Mouse (Mus musculus) limb, embryonic 14.5 days (tissue): ENCODE results near the gene Ccnk. TPM values are rescaled to one million over a fixed set of nuclear protein-coding genes. Genes with fewer than 3 reads are reported as not detected.

ENCODE experiments used
- ATAC-seq: fragments of 200-750 bp; cut with Nextera tagmentation; 2 replicates; pipeline ENCODE4 v1.8.0; 2017; ENCODE audit warnings: low read depth, moderate number of reproducible peaks, moderate TSS enrichment; ENCODE audit not compliant: low FRiP score
- DNase-seq: peaks from one replicate; pipeline ENCODE4 v3.0.0-alpha.2; 2015; ENCODE audit warnings: low spot score
- H3K27ac ChIP-seq: fragments of 300-500 bp; sonication (generic); replicated peaks from 2 replicates; pipeline ENCODE4 v1.5.1; 2014; ENCODE audit warnings: low read depth, mild to moderate bottlenecking, low read length, moderate library complexity, mixed read lengths
- H3K27me3 ChIP-seq: fragments of 300-500 bp; sonication (generic); 2 replicates; pipeline ENCODE4 v1.6.1; 2014; ENCODE audit warnings: low read length, mixed read lengths; ENCODE audit not compliant: control insufficient read depth, insufficient read depth
- H3K36me3 ChIP-seq: fragments of 300-500 bp; sonication (generic); 2 replicates; pipeline ENCODE4 v1.6.1; 2014; ENCODE audit warnings: mild to moderate bottlenecking, low read length, moderate library complexity, mixed read lengths; ENCODE audit not compliant: control insufficient read depth, insufficient read depth
- H3K4me1 ChIP-seq: fragments of 300-500 bp; sonication (generic); 2 replicates; pipeline ENCODE4 v1.6.1; 2014; ENCODE audit warnings: antibody characterized with exemption, low read length, mixed read lengths; ENCODE audit not compliant: control insufficient read depth, insufficient read depth
- H3K4me2 ChIP-seq: fragments of 300-500 bp; sonication (generic); replicated peaks from 2 replicates; pipeline ENCODE4 v1.6.1; 2014; ENCODE audit warnings: low read depth, mild to moderate bottlenecking, low read length, moderate library complexity; ENCODE audit not compliant: severe bottlenecking
- H3K4me3 ChIP-seq: fragments of 300-500 bp; sonication (generic); replicated peaks from 2 replicates; pipeline ENCODE4 v1.5.1; 2014; ENCODE audit warnings: low read length
- H3K9ac ChIP-seq: fragments of 300-500 bp; sonication (generic); 2 replicates; pipeline ENCODE4 v1.6.1; 2014; ENCODE audit warnings: mild to moderate bottlenecking, low read depth, low read length, moderate library complexity; ENCODE audit not compliant: severe bottlenecking
- H3K9me3 ChIP-seq: fragments of 300-500 bp; sonication (generic); 2 replicates; pipeline ENCODE4 v1.6.1; 2016; ENCODE audit warnings: low read length; ENCODE audit not compliant: control insufficient read depth
- POLR2A ChIP-seq: fragments of 200-500 bp; IDR thresholded peaks from 2 replicates; pipeline ENCODE4 v1.8.0; 2012; ENCODE audit warnings: inconsistent platforms, mild to moderate bottlenecking, moderate library complexity, borderline replicate concordance; ENCODE audit not compliant: insufficient read depth, insufficient read length; ENCODE audit errors: extremely low read depth
- WGBS: fragments of 180-500 bp; shearing (Covaris S2); extraction: QIAGEN DNeasy Blood & Tissue Kit; methylation state at CpG from one replicate; pipeline ENCODE4 v1.1.7; 2014; 5-methylcytosine and 5-hydroxymethylcytosine counted together
- polyA plus RNA-seq, 2 experiments: library from polyadenylated mRNA; depleted of rRNA in 1 of 2; stranded (reverse) in 1 of 2; unstranded in 1 of 2; fragments of >200 nt; fragmentation: Nextera tagmentation in 1 of 2; extraction: Ambion mirVana in 1 of 2; gene quantifications; 2 replicates each; pipeline versions ENCODE4 v1.2.1 to v1.2.3; 2012 to 2014

Ccnk gene
- polyA plus RNA-seq, 2 experiments, result 6.0 to 37.7 TPM

GRCm38 (mm10) chr12:108230821-108231794 is 51.7 kb downstream of the Ccnk start:
- 0 out of 2 replicates have a peak, but pooled peaks cover 4% of the 10 kb centered on the region for H3K36me3 ChIP-seq
- H3K4me2 ChIP-seq, result no peak overlapping the region
- WGBS, result 57% methylated on average over 16 of the region's 18 CpGs
- H3K9me3 ChIP-seq, result no peaks in the 10 kb centered on the region
- H3K9ac ChIP-seq, result no peak overlapping the region
- DNase-seq (no peak), ATAC-seq (no peak)
- no peak overlapping the region for H3K4me3 ChIP-seq
- peaks cover 7% of the 10 kb centered on the region for H3K4me1 ChIP-seq
- H3K27ac ChIP-seq, result no peak overlapping the region
- no peaks in the 10 kb centered on the region for H3K27me3 ChIP-seq
- TF ChIP-seq POLR2A, result no peak

DNA sequence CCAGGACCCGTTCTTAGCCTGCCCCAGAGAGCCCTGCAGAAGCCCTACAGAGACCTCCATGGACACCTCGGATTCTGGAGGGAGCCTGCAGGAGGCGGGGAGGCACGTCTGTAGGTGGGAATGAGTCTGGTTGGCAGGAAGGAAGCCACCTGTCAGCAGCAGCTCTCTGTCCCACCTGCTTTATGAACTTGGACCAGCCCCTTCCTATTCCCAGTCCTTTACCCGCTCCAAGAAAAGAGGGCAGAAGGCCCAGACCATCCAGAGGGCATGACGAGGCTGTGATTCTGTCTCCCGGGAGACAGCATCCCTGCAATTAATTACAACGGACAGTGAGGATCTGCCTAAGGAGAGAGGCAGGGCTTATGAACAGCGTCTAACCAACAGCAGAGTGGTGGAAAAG is 52.5 kb downstream of the Ccnk start:
- ATAC-seq, result no peak
- no peak for DNase-seq
- Histone ChIP-seq H3K36me3 (0 out of 2 replicates have a peak, but pooled peaks cover 4% of the 10 kb centered on the region), H3K27me3 (no peaks in the 10 kb centered on the region), H3K4me1 (peaks cover 4% of the 10 kb centered on the region; the same call in 1 of the 2 replicates), H3K9me3 (no peaks in the 10 kb centered on the region), H3K9ac (no peak overlapping the region), H3K27ac (no peak overlapping the region), H3K4me2 (no peak overlapping the region), H3K4me3 (no peak overlapping the region)
- no peak for TF ChIP-seq POLR2A
- WGBS, result 41% methylated on average over 9 of the region's 9 CpGs

GRCm38 (mm10) chr12:108233736-108234135 is 54.4 kb downstream of the Ccnk start:
- no peak for ATAC-seq
- Histone ChIP-seq H3K27ac (no peak overlapping the region), H3K4me2 (no peak overlapping the region), H3K9me3 (no peaks in the 10 kb centered on the region), H3K27me3 (no peaks in the 10 kb centered on the region), H3K4me3 (no peak overlapping the region), H3K9ac (no peak overlapping the region), H3K36me3 (0 out of 2 replicates have a peak, but pooled peaks cover 4% of the 10 kb centered on the region), H3K4me1 (peaks cover 4% of the 10 kb centered on the region; the same call in 1 of the 2 replicates)
- TF ChIP-seq POLR2A, result no peak
- DNase-seq, result no peak
- 68% methylated on average over 6 of the region's 6 CpGs for WGBS

DNA sequence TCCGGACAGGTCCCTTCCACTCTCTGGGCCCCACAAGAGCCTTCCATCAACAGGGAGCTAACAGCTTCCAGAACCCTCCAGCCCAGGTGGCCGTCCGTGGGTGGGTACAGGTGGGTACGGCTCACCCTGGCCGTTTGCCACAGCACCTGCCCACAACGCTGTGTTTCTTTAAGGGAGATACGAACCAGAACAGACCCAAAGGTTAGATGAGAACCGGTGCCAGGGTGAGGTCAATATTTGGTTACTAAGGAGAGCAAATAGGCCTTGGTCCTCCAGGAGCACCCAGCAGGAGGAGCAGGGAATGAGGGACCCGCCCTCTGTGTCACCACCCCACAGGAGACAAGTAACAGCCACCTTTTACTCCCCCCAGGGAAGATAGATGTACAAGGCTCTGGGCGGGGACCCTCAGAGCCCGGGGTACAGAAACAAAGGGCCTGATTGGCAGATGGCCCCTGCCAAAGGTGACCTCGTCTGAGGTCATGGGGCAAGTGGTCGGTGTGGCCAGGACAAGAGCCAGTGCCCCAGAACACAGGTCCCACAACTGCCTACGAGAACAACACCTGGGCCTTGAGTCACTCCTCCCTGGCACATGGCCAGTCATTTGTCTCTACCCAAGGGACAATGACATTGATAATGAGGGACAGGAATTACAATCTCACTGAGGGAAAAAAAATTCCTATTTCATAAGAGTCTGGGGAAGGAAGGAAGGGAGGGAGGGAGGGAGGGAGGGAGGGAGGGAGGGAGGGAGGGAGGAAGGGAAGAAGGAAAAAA is 55.6 kb downstream of the Ccnk start:
- no peak for TF ChIP-seq POLR2A
- Histone ChIP-seq H3K9ac (no peak overlapping the region), H3K4me2 (no peak overlapping the region), H3K36me3 (0 out of 2 replicates have a peak, but pooled peaks cover 4% of the 10 kb centered on the region), H3K4me1 (peaks cover 10% of the 10 kb centered on the region), H3K9me3 (no peaks in the 10 kb centered on the region), H3K27ac (no peak overlapping the region), H3K27me3 (no peaks in the 10 kb centered on the region), H3K4me3 (no peak overlapping the region)
- ATAC-seq, result no peak
- DNase-seq, result no peak
- WGBS, result 74% methylated on average over 14 of the region's 14 CpGs

GRCm38 (mm10) chr12:108235976-108236555 is 56.7 kb downstream of the Ccnk start:
- no peak overlapping the region for H3K9ac ChIP-seq
- 73% methylated on average over 18 of the region's 18 CpGs for WGBS
- H3K9me3 ChIP-seq, result no peaks in the 10 kb centered on the region
- no peak for ATAC-seq
- no peaks in the 10 kb centered on the region for H3K27me3 ChIP-seq
- H3K4me3 ChIP-seq, result no peak overlapping the region
- peaks cover 20% of the 10 kb centered on the region for H3K4me1 ChIP-seq
- no peak overlapping the region for H3K4me2 ChIP-seq
- no peak overlapping the region for H3K27ac ChIP-seq
- H3K36me3 ChIP-seq, result 0 out of 2 replicates have a peak, but pooled peaks cover 4% of the 10 kb centered on the region
- DNase-seq, result no peak
- TF ChIP-seq POLR2A, result no peak
